Mouse (Mus musculus) brain, embryonic 14.5 days (tissue): ENCODE results near the gene Chchd6. TPM values are rescaled to one million over a fixed set of nuclear protein-coding genes. Genes with fewer than 3 reads are reported as not detected.

ENCODE experiments used
- DNase-seq: peaks from one replicate; pipeline ENCODE4 v3.0.0-alpha.2; 2011; ENCODE audit warnings: low read depth
- CTCF ChIP-seq: fragments of 200-500 bp; IDR thresholded peaks from 2 replicates; pipeline ENCODE4 v1.5.1; 2012; ENCODE audit warnings: inconsistent platforms, mild to moderate bottlenecking, moderate library complexity, borderline replicate concordance; ENCODE audit not compliant: insufficient read depth, insufficient read length; ENCODE audit errors: extremely low read depth
- POLR2A ChIP-seq: fragments of 200-500 bp; IDR thresholded peaks from 2 replicates; pipeline ENCODE4 v1.6.1; 2012; ENCODE audit warnings: mild to moderate bottlenecking, inconsistent platforms, borderline replicate concordance; ENCODE audit not compliant: poor library complexity, insufficient read depth, insufficient read length, severe bottlenecking; ENCODE audit errors: extremely low read depth
- polyA plus RNA-seq: library from polyadenylated mRNA; depleted of rRNA; stranded (reverse); fragments of >200 nt; gene quantifications from 2 replicates; pipeline ENCODE4 v1.2.3, GENCODE M21; 2012; rRNA removed

Gene Chchd6
- polyA plus RNA-seq, 1 experiment: 142 TPM

DNA sequence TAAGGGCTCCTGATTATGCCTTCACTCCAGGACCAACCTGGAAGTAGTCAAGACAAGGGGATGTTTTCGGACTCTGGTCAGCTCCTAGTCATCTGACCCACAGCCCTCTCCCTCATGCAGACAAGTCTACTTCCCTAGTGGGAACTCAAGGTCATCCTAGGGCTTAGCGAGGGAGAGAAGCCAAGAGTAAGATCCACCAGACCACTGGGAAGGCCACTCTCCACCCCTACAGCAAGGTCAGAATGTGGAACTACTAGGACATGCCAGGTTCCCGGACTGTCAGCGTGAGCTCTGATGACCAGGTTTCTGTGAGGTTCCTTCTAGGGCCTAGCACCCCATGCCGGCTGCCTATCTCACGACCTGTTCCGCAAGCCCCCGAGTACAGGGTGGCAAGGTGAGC, 256.7 kb downstream of the Chchd6 start:
- DNase-seq: no peak
- TF ChIP-seq CTCF (no peak), POLR2A (no peak)

DNA sequence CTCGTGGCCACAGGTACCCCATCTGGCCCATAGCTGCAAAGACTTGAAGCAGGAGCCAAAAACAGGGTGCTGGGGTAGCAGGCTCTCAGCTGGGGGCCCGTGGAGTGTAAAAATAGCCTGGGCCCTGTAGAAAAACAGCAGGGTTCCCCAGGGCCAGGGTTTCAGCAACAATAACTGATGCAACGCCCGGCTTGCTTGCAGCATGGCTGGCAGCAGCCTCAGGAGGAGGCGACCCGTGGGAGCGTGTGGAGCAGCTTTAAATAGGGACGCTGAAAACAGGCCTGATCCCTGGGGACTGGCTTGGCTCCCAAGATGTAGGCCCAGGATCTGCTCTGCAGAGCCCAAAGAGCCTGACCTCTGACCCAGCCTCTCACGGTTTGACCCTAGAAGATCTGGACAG, 257.9 kb downstream of the Chchd6 start:
- TF ChIP-seq CTCF: no peak
- DNase-seq: no peak

DNA sequence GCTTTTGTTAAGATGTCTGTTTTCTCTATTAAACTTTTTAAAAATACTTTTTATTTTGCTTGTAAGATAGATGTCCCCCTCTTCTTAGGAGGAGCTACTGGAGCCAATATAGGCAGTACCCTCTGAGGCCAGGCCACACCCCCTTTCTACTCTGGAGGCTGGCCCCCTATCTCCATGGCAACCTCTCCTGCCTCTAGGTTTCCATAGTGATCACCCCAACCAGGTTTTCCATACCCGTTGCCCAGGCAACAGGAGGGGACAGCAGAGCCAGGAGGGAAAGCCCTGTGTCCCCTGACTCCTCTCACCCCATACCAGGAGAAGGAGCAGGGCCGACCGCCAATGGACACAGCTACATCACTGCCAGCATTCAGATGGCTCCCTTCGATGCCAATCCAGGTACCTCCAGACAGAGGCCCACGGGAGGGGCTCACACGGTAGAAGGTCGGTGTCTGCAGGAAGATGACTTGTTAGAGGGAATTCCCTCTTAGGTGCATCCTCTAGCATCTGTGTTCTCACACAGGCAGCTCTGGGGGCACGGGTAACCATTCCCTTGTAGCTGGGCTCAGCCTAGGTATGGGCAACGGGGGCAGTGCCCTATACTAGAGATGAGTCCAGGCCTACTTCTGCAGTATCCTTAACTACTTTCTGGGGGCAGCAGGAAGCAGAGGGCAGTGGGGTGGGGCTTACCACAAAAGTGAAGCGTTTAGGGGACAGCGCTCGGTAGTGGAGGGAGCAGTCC, 261.3 kb downstream of the Chchd6 start:
- DNase-seq: peak; percentile 93
- TF ChIP-seq CTCF: no peak
- TF ChIP-seq POLR2A: no peak

Other genes starting within 250 kb of the Chchd6 start
- 118 and 171 TPM in 2 replicates for gene Plxna1, start 233.0 kb downstream of the Chchd6 start, polyA plus RNA-seq
- 9.6 and 11.0 TPM in 2 replicates for gene Txnrd3, start 48.3 kb upstream of the Chchd6 start, polyA plus RNA-seq
- 0.05 TPM in 1 of 2 replicates, not detected in the other for gene Vmn1r40, start 111.9 kb upstream of the Chchd6 start, polyA plus RNA-seq
- not detected in 2 replicates for gene Vmn1r41, start 145.1 kb upstream of the Chchd6 start, polyA plus RNA-seq